Mouse (Mus musculus): ENCODE measurements around the gene Cant1. TPM values are rescaled to one million over a fixed set of nuclear protein-coding genes. Genes with fewer than 3 reads are reported as not detected.
"Not testable (repeated sequence)": the region's sequence is repeated elsewhere in the genome, so short reads cannot be mapped to it uniquely, and the experiment has no call there.

Gene Cant1
- polyA plus RNA-seq, 1 experiment from 2014 or later: 9.9 TPM

DNA sequence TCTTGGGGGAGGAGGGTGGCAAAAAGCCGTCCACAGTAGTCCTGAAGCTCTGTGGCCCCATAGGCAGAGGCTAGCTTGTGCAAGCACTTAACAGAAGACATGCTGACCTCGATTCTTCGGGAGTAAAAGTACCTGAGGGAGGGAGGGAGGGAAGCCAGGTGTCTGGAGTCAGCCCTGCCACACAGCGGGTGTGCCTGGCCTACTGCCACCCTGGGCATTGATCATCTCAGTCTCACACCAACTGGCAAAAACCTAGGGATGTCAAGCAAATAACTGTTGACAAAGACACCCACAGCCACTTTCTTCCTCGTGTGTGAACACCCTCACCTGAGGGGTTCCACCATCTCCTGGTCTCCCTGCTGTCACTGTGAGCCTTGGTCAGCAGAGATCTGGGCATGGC is 24.9 kb downstream of the Cant1 start:
- ATAC-seq (ENCODE audit: insufficient read depth): no peak
- Histone ChIP-seq H3K9me3 (replicated peaks) (no peaks in the 10 kb centered on the region), H3K27ac (replicated peaks) (no peak overlapping the region), H3K4me3 (replicated peaks) (no peak overlapping the region), H3K27me3 (no peaks in the 10 kb centered on the region), H3K9ac (no peak overlapping the region), H3K4me1 (replicated peaks) (0 out of 2 replicates have a peak, but pooled peaks cover under 1% of the 10 kb centered on the region), H3K4me2 (no peak overlapping the region), H3K36me3 (replicated peaks) (peaks cover 15% of the 10 kb centered on the region)
- 60% methylated on average over 5 of the region's 5 CpGs for WGBS (ENCODE audit: insufficient replicate concordance)

DNA sequence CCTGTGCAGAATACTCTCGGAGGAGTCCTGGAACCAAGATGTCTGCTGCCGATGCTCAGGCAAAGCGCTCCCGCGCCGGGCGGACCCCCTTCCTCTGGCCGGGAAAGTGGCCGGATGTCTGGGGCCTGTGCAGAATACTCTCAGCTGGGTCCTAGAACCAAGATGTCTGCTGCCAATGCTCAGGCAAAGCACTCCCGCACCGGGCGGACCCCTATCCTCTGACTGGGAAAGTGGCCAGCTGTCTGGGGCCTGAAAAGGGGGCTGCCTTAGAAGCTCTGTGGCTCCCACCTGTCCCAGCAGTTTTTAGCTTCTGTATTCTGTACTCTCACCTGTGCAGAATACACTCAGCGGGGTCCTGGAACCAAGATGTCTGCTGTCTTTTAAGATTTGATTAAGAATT is 31.1 kb downstream of the Cant1 start:
- not testable (repeated sequence) for ATAC-seq (ENCODE audit: insufficient read depth); H3K36me3 ChIP-seq (replicated peaks)

DNA sequence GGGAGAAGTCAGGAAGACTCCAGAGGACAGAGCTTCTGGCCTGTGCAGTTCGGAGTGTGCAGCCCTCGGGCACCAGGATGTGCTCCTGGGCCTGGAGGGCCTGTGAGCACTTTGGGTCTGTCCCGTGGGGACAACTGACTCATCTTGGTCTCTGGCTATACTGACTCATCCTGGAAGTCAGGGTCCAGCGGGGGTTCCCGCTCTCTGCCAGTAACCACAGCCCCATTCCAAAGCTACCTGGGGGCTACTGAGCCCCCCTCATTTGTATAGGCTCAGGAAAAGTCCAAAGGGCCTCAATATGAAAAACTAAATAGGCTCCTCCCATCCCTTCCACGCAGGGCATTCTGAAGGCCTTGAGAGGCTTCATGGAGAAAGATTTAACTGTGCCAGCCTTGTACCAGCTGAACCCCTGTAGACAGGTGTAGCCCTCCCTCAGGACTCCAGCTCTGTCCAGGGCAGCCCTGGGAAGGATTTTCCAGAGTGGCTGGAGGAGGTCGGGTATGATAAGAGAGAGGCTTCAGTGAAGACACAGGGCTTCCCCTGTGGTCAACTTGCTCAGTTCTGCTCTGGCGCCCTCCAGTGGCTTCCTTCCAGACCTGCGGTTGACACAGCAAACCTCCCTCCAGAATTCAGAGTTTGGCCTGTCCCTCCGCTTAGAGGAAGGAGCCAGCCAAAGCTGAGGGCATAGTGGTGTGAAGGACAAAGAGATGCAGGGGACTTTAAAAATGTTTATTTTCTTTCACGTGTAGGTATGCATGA is 39.5 kb downstream of the Cant1 start:
- H3K27me3 ChIP-seq: no peaks in the 10 kb centered on the region
- no peak overlapping the region for H3K27ac ChIP-seq (replicated peaks)
- H3K4me1 ChIP-seq (replicated peaks): no peaks in the 10 kb centered on the region
- no peak overlapping the region for H3K4me3 ChIP-seq (replicated peaks)
- H3K9ac ChIP-seq: no peak overlapping the region
- no peak overlapping the region for H3K4me2 ChIP-seq
- H3K9me3 ChIP-seq (replicated peaks): no peaks in the 10 kb centered on the region
- no peak for ATAC-seq (ENCODE audit: insufficient read depth)
- no peaks in the 10 kb centered on the region for H3K36me3 ChIP-seq (replicated peaks)
- whole genome bisulfite sequencing (ENCODE audit: insufficient replicate concordance): 31% methylated on average over 11 of the region's 11 CpGs

More for the DNA sequence above, 31.1 kb downstream of the Cant1 start:
- not testable (repeated sequence) for H3K27ac ChIP-seq (replicated peaks); H3K27me3 ChIP-seq; H3K9ac ChIP-seq; H3K4me3 ChIP-seq (replicated peaks); H3K4me2 ChIP-seq; H3K4me1 ChIP-seq (replicated peaks); H3K9me3 ChIP-seq (replicated peaks)
- 81% methylated on average over 13 of the region's 13 CpGs for WGBS (ENCODE audit: insufficient replicate concordance)

DNA sequence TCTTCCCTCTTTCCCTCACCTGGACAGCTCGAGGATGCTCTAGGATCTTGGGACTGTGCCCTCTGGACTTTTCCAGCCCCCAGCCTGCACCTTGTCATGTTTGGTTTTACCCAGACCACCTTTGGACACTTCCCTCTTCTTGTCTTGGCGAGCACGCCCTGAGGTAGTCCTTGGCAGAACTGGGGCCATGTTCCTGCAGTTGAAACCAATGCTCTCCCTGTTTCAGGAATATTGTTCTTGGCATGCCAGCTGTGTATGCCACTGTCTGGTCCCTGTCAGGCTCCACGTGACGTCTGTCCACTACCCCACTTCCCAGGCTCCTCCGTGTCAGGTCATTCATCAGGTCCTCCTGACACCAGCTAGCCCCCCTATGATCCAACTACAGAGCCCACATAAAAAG is 40.2 kb downstream of the Cant1 start:
- WGBS (ENCODE audit: insufficient replicate concordance): 58% methylated on average over 6 of the region's 6 CpGs
- ATAC-seq (ENCODE audit: insufficient read depth): no peak

DNA sequence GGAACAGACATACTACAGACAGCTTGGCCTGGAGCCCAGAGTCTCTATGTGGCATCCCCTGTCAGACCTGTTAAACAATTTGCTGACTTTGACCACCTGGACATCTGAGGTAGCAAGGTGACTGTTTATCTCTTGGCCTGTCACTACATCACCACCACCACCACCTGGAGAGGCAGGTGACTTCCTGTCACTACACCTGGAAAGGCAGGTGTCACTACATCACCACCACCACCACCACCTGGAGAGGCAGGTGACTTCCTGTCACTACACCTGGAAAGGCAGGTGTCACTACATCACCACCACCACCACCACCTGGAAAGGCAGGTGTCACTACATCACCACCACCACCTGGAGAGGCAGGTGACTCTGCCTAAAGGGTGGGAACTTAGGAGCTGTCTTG is 42.6 kb downstream of the Cant1 start:
- H3K4me2 ChIP-seq; H3K4me3 ChIP-seq (replicated peaks); H3K27me3 ChIP-seq; H3K9me3 ChIP-seq (replicated peaks); H3K36me3 ChIP-seq (replicated peaks); ATAC-seq (ENCODE audit: insufficient read depth); H3K4me1 ChIP-seq (replicated peaks); H3K27ac ChIP-seq (replicated peaks); H3K9ac ChIP-seq: not testable (repeated sequence)

More for the DNA sequence above, 40.2 kb downstream of the Cant1 start:
- H3K27me3 ChIP-seq: no peaks in the 10 kb centered on the region
- H3K9me3 ChIP-seq (replicated peaks): no peaks in the 10 kb centered on the region
- H3K9ac ChIP-seq: no peak overlapping the region
- no peak overlapping the region for H3K4me2 ChIP-seq
- H3K27ac ChIP-seq (replicated peaks): no peak overlapping the region
- no peak overlapping the region for H3K4me3 ChIP-seq (replicated peaks)
- no peaks in the 10 kb centered on the region for H3K4me1 ChIP-seq (replicated peaks)
- H3K36me3 ChIP-seq (replicated peaks): no peaks in the 10 kb centered on the region

DNA sequence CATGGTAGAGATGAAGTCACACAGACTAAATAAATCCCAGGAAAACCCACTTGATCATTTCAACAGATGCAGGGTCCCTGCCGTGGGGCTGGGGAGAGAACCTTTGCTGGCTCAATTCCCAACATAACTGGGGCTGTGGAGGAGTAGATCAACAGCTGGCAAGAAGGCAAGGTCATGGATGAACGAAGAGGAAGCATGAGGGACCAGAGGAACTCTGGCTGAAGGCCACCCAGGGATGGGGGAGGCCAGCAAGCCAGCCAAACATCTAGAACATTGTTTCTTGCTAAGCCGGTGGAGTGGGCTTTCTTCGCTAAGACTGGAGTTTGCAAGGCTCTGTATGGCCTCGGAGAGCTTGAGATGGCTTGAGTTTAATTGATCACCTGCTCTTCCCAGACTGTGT is 43.0 kb downstream of the Cant1 start:
- ATAC-seq (ENCODE audit: insufficient read depth): no peak
- Histone ChIP-seq H3K27ac (replicated peaks) (no peak overlapping the region), H3K27me3 (no peaks in the 10 kb centered on the region), H3K36me3 (replicated peaks) (no peaks in the 10 kb centered on the region), H3K9me3 (replicated peaks) (no peaks in the 10 kb centered on the region), H3K9ac (no peak overlapping the region), H3K4me1 (replicated peaks) (no peaks in the 10 kb centered on the region), H3K4me2 (no peak overlapping the region), H3K4me3 (replicated peaks) (no peak overlapping the region)
- WGBS (ENCODE audit: insufficient replicate concordance): 60% methylated on average over 5 of the region's 5 CpGs

DNA sequence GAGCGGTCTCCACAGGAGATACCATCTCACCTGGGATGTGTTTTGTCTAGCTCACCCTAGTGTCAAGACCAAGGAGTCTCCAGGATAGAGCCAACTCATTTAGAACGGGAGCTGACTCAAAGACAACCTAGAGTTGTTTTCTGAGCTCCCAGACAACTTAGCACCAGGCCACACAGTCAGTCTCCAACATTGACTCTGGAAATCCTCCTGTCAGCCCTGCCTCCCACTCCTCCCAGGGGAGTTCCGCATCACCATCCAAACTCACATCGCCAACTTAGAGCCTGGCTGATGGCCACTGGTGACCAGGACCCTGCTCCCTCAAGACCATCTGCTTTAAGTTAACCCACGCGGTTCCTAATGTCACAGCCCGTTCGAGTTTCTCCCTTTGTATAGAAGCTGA is 43.4 kb downstream of the Cant1 start:
- no peak for ATAC-seq (ENCODE audit: insufficient read depth)
- H3K4me2 ChIP-seq: no peak overlapping the region
- no peak overlapping the region for H3K9ac ChIP-seq
- no peaks in the 10 kb centered on the region for H3K9me3 ChIP-seq (replicated peaks)
- H3K4me3 ChIP-seq (replicated peaks): no peak overlapping the region
- no peaks in the 10 kb centered on the region for H3K27me3 ChIP-seq
- H3K4me1 ChIP-seq (replicated peaks): no peaks in the 10 kb centered on the region
- 70% methylated on average over 8 of the region's 8 CpGs for WGBS (ENCODE audit: insufficient replicate concordance)
- H3K27ac ChIP-seq (replicated peaks): no peak overlapping the region
- H3K36me3 ChIP-seq (replicated peaks): no peaks in the 10 kb centered on the region

DNA sequence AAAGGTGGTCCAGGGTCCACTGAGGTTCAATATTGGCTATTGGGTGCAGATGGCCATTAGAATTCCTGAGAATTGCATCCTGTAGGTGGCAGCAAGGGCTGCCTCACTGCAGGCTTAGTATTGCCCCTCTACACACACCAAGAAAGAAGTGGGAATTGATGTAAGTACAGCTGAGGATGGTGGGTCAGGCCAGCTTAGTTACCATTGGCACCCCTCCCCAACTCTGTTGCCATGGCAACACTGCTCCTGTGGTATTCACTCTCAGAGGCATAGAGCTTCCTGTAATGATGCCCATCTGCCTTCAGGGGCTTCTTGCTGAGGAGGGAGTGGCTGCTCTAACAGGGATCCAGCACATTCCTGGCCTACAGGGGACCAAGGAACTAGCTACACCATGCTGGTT is 43.9 kb downstream of the Cant1 start:
- Histone ChIP-seq H3K4me3 (replicated peaks) (no peak overlapping the region), H3K9me3 (replicated peaks) (no peaks in the 10 kb centered on the region), H3K9ac (no peak overlapping the region), H3K27ac (replicated peaks) (no peak overlapping the region), H3K4me1 (replicated peaks) (no peaks in the 10 kb centered on the region), H3K36me3 (replicated peaks) (no peaks in the 10 kb centered on the region), H3K4me2 (no peak overlapping the region), H3K27me3 (no peaks in the 10 kb centered on the region)
- no peak for ATAC-seq (ENCODE audit: insufficient read depth)

DNA sequence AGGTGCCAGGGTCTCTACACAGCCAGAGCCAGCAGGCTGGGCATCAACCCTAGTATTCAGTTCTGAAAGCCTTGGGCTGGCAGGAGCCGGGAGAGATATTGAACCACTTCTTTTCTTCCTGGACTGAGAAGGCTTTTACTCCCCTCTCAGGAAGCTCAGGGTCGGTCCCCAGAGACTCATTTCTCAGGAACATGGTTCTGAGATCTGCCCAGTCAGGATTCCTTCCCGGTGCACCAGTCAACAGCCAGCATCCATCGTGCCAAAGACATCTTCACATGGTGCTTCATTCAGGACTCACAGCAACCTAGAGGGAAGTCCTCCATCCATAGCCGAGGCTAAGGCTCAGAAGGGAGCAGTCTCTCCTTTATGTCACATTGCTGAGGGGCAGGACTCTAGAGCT is 44.4 kb downstream of the Cant1 start:
- Histone ChIP-seq H3K27me3 (no peaks in the 10 kb centered on the region; the same call in 1 of the 2 replicates), H3K27ac (replicated peaks) (no peak overlapping the region), H3K9ac (no peak overlapping the region), H3K4me1 (replicated peaks) (no peaks in the 10 kb centered on the region), H3K9me3 (replicated peaks) (no peaks in the 10 kb centered on the region), H3K36me3 (replicated peaks) (no peaks in the 10 kb centered on the region), H3K4me2 (no peak overlapping the region), H3K4me3 (replicated peaks) (no peak overlapping the region)
- 43% methylated on average over 5 of the region's 5 CpGs for WGBS (ENCODE audit: insufficient replicate concordance)
- no peak for ATAC-seq (ENCODE audit: insufficient read depth)

DNA sequence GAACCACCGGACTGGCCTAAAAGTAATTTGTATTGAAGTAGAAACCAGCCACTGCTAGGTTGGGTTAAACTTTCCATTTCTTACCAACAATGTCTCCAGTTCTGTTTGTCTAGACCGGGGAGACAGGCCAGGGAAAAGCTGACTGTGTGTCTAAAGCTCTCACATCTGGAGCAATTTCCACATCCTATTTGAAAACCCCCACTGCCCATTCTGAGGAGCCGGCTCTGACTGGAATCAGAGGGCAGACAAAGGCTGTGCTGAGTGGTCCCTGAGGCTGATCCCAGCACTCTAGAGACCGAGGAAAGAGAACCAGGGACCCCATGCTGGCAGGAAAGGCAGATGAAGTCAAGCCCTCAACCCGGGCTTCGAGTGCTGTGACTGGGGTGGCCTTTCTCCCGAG is 46.2 kb downstream of the Cant1 start:
- Histone ChIP-seq H3K27me3 (no peaks in the 10 kb centered on the region; the same call in 1 of the 2 replicates), H3K4me3 (replicated peaks) (no peak overlapping the region), H3K4me2 (no peak overlapping the region), H3K9me3 (replicated peaks) (no peaks in the 10 kb centered on the region), H3K36me3 (replicated peaks) (no peaks in the 10 kb centered on the region), H3K4me1 (replicated peaks) (no peaks in the 10 kb centered on the region), H3K27ac (replicated peaks) (no peak overlapping the region), H3K9ac (no peak overlapping the region)
- no peak for ATAC-seq (ENCODE audit: insufficient read depth)
- WGBS (ENCODE audit: insufficient replicate concordance): 55% methylated on average over 7 of the region's 7 CpGs

DNA sequence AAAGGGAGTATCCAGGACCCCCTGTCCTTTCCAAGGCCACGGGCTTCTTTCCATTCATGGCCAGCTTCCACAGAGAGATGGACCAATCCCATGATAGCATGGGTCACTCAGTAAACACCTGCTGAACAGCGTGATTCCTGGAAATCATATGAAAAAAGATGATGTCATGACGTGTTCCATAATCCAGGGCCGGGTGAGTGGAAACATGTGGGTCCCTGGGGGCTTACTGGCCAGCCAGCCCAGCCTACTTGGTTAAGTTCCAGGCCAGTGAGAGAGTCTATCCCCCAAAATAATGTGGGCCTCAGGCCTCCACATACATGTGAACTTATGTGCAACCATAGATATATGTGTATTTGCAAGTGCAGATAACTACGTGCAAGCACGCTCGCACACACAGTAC is 47.0 kb downstream of the Cant1 start:
- 75% methylated on average over 7 of the region's 7 CpGs for WGBS (ENCODE audit: insufficient replicate concordance)
- no peaks in the 10 kb centered on the region; the same call in 1 of the 2 replicates for H3K27me3 ChIP-seq
- no peak for ATAC-seq (ENCODE audit: insufficient read depth)
- H3K27ac ChIP-seq (replicated peaks): no peak overlapping the region
- H3K4me2 ChIP-seq: no peak overlapping the region
- no peak overlapping the region for H3K4me3 ChIP-seq (replicated peaks)
- H3K4me1 ChIP-seq (replicated peaks): no peaks in the 10 kb centered on the region
- H3K9me3 ChIP-seq (replicated peaks): no peaks in the 10 kb centered on the region
- no peaks in the 10 kb centered on the region for H3K36me3 ChIP-seq (replicated peaks)
- H3K9ac ChIP-seq: no peak overlapping the region

DNA sequence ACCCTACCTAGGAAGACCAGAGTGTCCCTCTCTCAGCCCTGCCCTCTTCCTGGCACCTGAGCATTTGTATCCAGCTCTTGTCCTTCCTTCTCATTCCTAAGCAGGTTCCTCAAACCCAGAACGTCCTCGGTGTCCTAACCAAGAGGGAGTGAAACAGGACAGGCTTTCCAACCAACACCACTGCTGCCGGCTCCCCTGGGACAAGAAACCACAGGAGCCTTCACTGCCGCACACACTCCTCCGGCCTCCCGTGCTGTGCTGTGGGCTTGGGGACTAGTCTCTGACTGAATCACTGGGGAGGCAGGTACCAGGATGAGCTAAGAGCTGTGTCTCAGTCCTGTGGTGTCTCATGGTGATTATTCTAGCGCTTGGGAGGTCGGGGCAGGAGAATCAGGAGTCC is 49.2 kb downstream of the Cant1 start:
- no peak overlapping the region for H3K27ac ChIP-seq (replicated peaks)
- no peak overlapping the region for H3K4me2 ChIP-seq
- WGBS (ENCODE audit: insufficient replicate concordance): 53% methylated on average over 8 of the region's 8 CpGs
- no peak overlapping the region for H3K4me3 ChIP-seq (replicated peaks)
- no peaks in the 10 kb centered on the region; the same call in 1 of the 2 replicates for H3K27me3 ChIP-seq
- no peaks in the 10 kb centered on the region for H3K9me3 ChIP-seq (replicated peaks)
- H3K36me3 ChIP-seq (replicated peaks): no peaks in the 10 kb centered on the region
- ATAC-seq (ENCODE audit: insufficient read depth): no peak
- H3K4me1 ChIP-seq (replicated peaks): no peaks in the 10 kb centered on the region
- no peak overlapping the region for H3K9ac ChIP-seq

Data from liver, embryonic 15.5 days (tissue).